Mouse (Mus musculus) ES-E14 (cell line): ENCODE measurements around the gene Prrt1.

Experiments used
- CHD2 ChIP-seq: IDR thresholded peaks from 2 replicates; pipeline ENCODE4 v1.6.1; 2014; ENCODE audit warnings: mild to moderate bottlenecking, low read depth, low read length, inconsistent platforms
- HCFC1 ChIP-seq: IDR thresholded peaks from 2 replicates; pipeline ENCODE4 v1.6.1; 2012; ENCODE audit warnings: low read length, inconsistent platforms, borderline replicate concordance; ENCODE audit not compliant: insufficient read depth
- MAFK ChIP-seq: IDR thresholded peaks from 2 replicates; pipeline ENCODE4 v1.6.1; 2014; ENCODE audit warnings: mild to moderate bottlenecking, low read depth, low read length, inconsistent platforms; ENCODE audit not compliant: insufficient read depth
- ZC3H11A ChIP-seq: IDR thresholded peaks from 2 replicates; pipeline ENCODE4 v1.6.1; 2012; ENCODE audit warnings: low read depth, mild to moderate bottlenecking, inconsistent platforms, low read length, borderline replicate concordance
- ZNF384 ChIP-seq: IDR thresholded peaks from 2 replicates; pipeline ENCODE4 v1.6.1; 2012; ENCODE audit warnings: low read depth, low read length, inconsistent platforms

GRCm38 (mm10) chr17:34655581-34655991 is 26.3 kb downstream of the Prrt1 start:
- TF ChIP-seq ZNF384: no peak
- no peak for TF ChIP-seq MAFK
- TF ChIP-seq HCFC1: no peak
- no peak for TF ChIP-seq ZC3H11A
- TF ChIP-seq CHD2: no peak
